Mouse (Mus musculus) small intestine, adult 2 months (tissue): ENCODE results near the gene Negr1. TPM values are rescaled to one million over a fixed set of nuclear protein-coding genes. Genes with fewer than 3 reads are reported as not detected.

ENCODE experiments used
- H3K27ac ChIP-seq: fragments of 200-500 bp; 2 replicates; pipeline ENCODE4 v1.5.1; 2012; ENCODE audit warnings: low read depth, low read length, control low read depth, inconsistent platforms; ENCODE audit not compliant: insufficient read depth
- H3K27me3 ChIP-seq: fragments of 200-500 bp; 2 replicates; pipeline ENCODE4 v1.6.1; 2012; ENCODE audit warnings: mild to moderate bottlenecking, moderate library complexity, low read length, inconsistent platforms; ENCODE audit not compliant: control insufficient read depth, insufficient read depth
- H3K36me3 ChIP-seq: fragments of 200-500 bp; 2 replicates; pipeline ENCODE4 v1.6.1; 2012; ENCODE audit warnings: mild to moderate bottlenecking, low read length, control low read depth, inconsistent platforms; ENCODE audit not compliant: control insufficient read depth, insufficient read depth
- H3K4me1 ChIP-seq: fragments of 200-500 bp; 2 replicates; pipeline ENCODE4 v1.6.1; 2012; ENCODE audit warnings: low read length, inconsistent platforms, mixed read lengths; ENCODE audit not compliant: control insufficient read depth, insufficient read depth, insufficient read length
- H3K4me3 ChIP-seq: fragments of 200-500 bp; 2 replicates; pipeline ENCODE4 v1.5.1; 2012; ENCODE audit warnings: low read depth, mild to moderate bottlenecking, control low read depth, inconsistent platforms, low read length, moderate library complexity
- CTCF ChIP-seq: fragments of 200-500 bp; IDR thresholded peaks from 2 replicates; pipeline ENCODE4 v1.5.1; 2012; ENCODE audit warnings: low read depth, mild to moderate bottlenecking, control low read depth, inconsistent platforms, low read length, moderate library complexity, mixed read lengths; ENCODE audit not compliant: insufficient replicate concordance, insufficient read length; ENCODE audit errors: extremely low read depth
- POLR2A ChIP-seq: fragments of 200-500 bp; IDR thresholded peaks from 2 replicates; pipeline ENCODE4 v1.6.1; 2012; ENCODE audit warnings: low read depth, mild to moderate bottlenecking, control low read depth, inconsistent platforms, low read length, moderate library complexity
- WGBS: fragments of 180-500 bp; shearing (Covaris S2); methylation state at CpG from one replicate; pipeline ENCODE4 v1.1.7; 2018; 5-methylcytosine and 5-hydroxymethylcytosine counted together
- polyA plus RNA-seq: library from polyadenylated mRNA; depleted of rRNA; stranded (reverse); fragments of >200 nt; gene quantifications from 2 replicates; pipeline ENCODE4 v1.2.3, GENCODE M21; 2012

The Negr1 gene
- polyA plus RNA-seq, 1 experiment = 0.35 TPM

- Histone ChIP-seq H3K27me3 (peaks cover 3% of the 10 kb centered on the region; the same call in 1 of the 2 replicates), H3K27ac (no peak overlapping the region), H3K4me3 (no peak overlapping the region), H3K4me1 (no peaks in the 10 kb centered on the region), H3K36me3 (no peaks in the 10 kb centered on the region)
- WGBS = 21% methylated on average over 2 of the region's 2 CpGs
- TF ChIP-seq POLR2A = no peak
- no peak for TF ChIP-seq CTCF
These were observed 1.2 kb downstream of the Negr1 start for GRCm38 (mm10) chr3:156562796-156563195.

- Histone ChIP-seq H3K27ac (no peak overlapping the region), H3K27me3 (peaks cover 3% of the 10 kb centered on the region; the same call in 1 of the 2 replicates), H3K4me3 (no peak overlapping the region), H3K36me3 (no peaks in the 10 kb centered on the region), H3K4me1 (no peaks in the 10 kb centered on the region)
- WGBS = 26% methylated on average over 3 of the region's 3 CpGs
- TF ChIP-seq CTCF = no peak
- TF ChIP-seq POLR2A = no peak
These were observed 1.8 kb downstream of the Negr1 start for GRCm38 (mm10) chr3:156563353-156563752.

GRCm38 (mm10) chr3:156573465-156573864, 11.9 kb downstream of the Negr1 start:
- 37% methylated on average over 2 of the region's 2 CpGs for WGBS
- Histone ChIP-seq H3K27me3 (no peaks in the 10 kb centered on the region), H3K4me3 (no peak overlapping the region), H3K36me3 (no peaks in the 10 kb centered on the region), H3K27ac (no peak overlapping the region), H3K4me1 (no peaks in the 10 kb centered on the region)
- TF ChIP-seq POLR2A (no peak), CTCF (no peak)

GRCm38 (mm10) chr3:156576292-156576691, 14.7 kb downstream of the Negr1 start:
- WGBS = 83% methylated on average over 1 of the region's 1 CpGs
- H3K36me3 ChIP-seq = no peaks in the 10 kb centered on the region
- H3K27me3 ChIP-seq = no peaks in the 10 kb centered on the region
- no peak overlapping the region for H3K4me3 ChIP-seq
- no peaks in the 10 kb centered on the region for H3K4me1 ChIP-seq
- TF ChIP-seq POLR2A (no peak), CTCF (no peak)
- H3K27ac ChIP-seq = no peak overlapping the region

- TF ChIP-seq POLR2A = no peak
- TF ChIP-seq CTCF = no peak
- 83% methylated on average over 4 of the region's 4 CpGs for WGBS
- Histone ChIP-seq H3K36me3 (no peaks in the 10 kb centered on the region), H3K27me3 (no peaks in the 10 kb centered on the region), H3K4me3 (no peak overlapping the region), H3K4me1 (no peaks in the 10 kb centered on the region), H3K27ac (no peak overlapping the region)
These were observed 29.0 kb downstream of the Negr1 start for GRCm38 (mm10) chr3:156590612-156591011.

GRCm38 (mm10) chr3:156591125-156591524, 29.5 kb downstream of the Negr1 start:
- TF ChIP-seq CTCF = no peak
- no peak for TF ChIP-seq POLR2A
- Histone ChIP-seq H3K4me1 (no peaks in the 10 kb centered on the region), H3K4me3 (no peak overlapping the region), H3K27me3 (no peaks in the 10 kb centered on the region), H3K27ac (no peak overlapping the region), H3K36me3 (no peaks in the 10 kb centered on the region)
- WGBS = 68% methylated on average over 2 of the region's 2 CpGs

GRCm38 (mm10) chr3:156606846-156607245, 45.3 kb downstream of the Negr1 start:
- Histone ChIP-seq H3K27ac (no peak overlapping the region), H3K4me1 (no peaks in the 10 kb centered on the region), H3K36me3 (no peaks in the 10 kb centered on the region), H3K4me3 (no peak overlapping the region), H3K27me3 (no peaks in the 10 kb centered on the region)
- WGBS = 62% methylated on average over 3 of the region's 3 CpGs
- TF ChIP-seq CTCF (no peak), POLR2A (no peak)
